Mouse (Mus musculus): ENCODE results near the gene Upp2. TPM values are rescaled to one million over a fixed set of nuclear protein-coding genes. Genes with fewer than 3 reads are reported as not detected.

The Upp2 gene
- polyA plus RNA-seq, 1 experiment from 2014 or later = 6.1 TPM

DNA sequence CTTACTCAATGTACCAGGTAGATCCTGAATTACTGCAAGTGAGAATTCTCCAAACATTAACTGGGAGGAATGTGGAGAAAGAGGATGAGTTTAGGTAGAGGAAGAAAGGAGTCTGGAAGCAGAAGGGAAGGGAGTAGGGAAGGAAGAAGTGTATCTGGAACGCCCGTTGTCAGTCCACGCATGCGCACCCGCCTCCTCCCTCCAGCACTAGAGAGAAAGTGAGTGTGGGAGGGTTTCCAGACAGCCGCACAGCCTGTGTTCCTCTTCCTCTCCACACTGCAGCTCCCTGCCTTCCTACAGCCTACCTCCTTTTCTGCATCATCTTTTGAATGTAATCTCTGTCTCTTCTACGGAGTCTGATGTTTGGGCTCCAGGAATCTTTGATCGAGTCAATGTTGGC is 198.0 kb downstream of the Upp2 start:
- no peak for DNase-seq (ENCODE audit: low spot score)
- 92% methylated on average over 8 of the region's 8 CpGs for WGBS
- Histone ChIP-seq H3K27me3 (ENCODE audit: low read depth, poor library complexity, severe bottlenecking) (no peaks in the 10 kb centered on the region), H3K27ac (no peak overlapping the region), H3K36me3 (no peaks in the 10 kb centered on the region), H3K4me3 (no peak overlapping the region), H3K4me1 (peaks cover 8% of the 10 kb centered on the region), H3K9me3 (replicated peaks) (no peaks in the 10 kb centered on the region)

DNA sequence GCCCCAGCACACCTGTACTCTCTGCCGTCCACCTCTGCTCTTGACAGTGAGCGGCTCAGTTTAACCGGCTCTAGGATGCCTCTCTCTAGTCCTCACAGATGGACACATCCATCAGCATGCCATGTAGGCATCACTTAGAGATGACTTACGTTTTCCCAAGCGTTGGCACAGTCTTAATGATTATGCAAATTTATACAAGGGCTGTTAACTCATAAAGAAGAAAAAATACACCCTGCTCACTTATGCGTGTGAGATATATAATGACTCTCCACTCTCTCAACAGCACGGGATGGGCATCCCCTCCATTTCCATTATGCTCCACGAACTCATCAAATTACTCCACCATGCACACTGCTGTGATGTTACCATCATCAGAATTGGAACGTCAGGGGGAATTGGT is 206.7 kb downstream of the Upp2 start:
- 94% methylated on average over 9 of the region's 9 CpGs for WGBS
- DNase-seq (ENCODE audit: low spot score) = no peak
- no peaks in the 10 kb centered on the region for H3K36me3 ChIP-seq
- peaks cover 6% of the 10 kb centered on the region for H3K4me1 ChIP-seq
- no peaks in the 10 kb centered on the region for H3K27me3 ChIP-seq (ENCODE audit: low read depth, poor library complexity, severe bottlenecking)
- H3K4me3 ChIP-seq = no peak overlapping the region
- H3K27ac ChIP-seq = no peak overlapping the region
- no peaks in the 10 kb centered on the region for H3K9me3 ChIP-seq (replicated peaks)

DNA sequence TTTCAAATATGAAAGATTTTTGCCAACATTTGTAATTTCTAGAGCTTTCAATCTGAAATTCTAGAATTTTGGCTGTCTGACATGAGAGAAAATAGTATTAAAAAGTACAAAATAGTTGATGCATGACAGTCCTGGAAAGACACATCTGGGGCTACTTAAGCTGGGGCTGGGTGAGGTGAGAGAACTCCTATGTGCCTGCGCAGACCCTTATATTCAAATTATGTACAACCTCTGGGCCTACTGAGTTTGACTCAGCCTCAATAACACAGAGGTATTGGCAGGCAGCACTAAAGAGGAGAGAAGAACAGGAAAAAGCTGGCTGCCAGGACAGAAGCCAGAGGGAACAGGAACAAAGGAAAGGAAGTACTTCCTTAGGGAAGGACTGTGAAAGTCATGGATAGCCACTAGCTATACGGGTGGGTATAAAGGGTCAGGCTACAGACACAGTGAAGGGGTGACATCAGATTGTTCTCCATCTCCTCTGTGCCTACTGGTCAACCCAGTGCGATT is 211.9 kb downstream of the Upp2 start:
- DNase-seq (ENCODE audit: low spot score) = no peak
- 80% methylated on average over 3 of the region's 3 CpGs for WGBS
- Histone ChIP-seq H3K4me3 (no peak overlapping the region), H3K27ac (no peak overlapping the region), H3K4me1 (no peaks in the 10 kb centered on the region), H3K36me3 (no peaks in the 10 kb centered on the region), H3K27me3 (ENCODE audit: low read depth, poor library complexity, severe bottlenecking) (no peaks in the 10 kb centered on the region), H3K9me3 (replicated peaks) (no peaks in the 10 kb centered on the region)

DNA sequence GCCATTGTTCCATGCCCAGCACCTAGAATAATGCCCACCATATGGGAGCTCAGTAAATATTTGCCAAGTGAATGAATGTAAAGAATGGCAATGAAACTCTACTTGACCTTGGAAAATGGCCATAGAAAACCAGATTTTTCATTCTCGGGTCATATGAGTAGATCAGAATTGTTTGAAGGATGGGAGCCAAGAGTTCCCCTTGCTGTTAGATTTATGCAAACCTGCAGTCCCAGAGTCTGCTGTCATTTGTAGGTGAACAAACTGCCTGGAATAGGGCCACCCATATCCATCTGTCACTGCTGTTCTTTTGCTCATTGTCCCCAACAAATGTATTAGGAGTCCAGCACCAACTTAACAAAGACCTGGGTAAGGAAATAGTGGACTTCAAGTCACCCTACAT is 216.4 kb downstream of the Upp2 start:
- 98% methylated on average over 1 of the region's 1 CpGs for WGBS
- Histone ChIP-seq H3K27me3 (ENCODE audit: low read depth, poor library complexity, severe bottlenecking) (no peaks in the 10 kb centered on the region), H3K4me3 (no peak overlapping the region), H3K9me3 (replicated peaks) (no peaks in the 10 kb centered on the region), H3K36me3 (no peaks in the 10 kb centered on the region), H3K4me1 (peaks cover 15% of the 10 kb centered on the region), H3K27ac (no peak overlapping the region)
- no peak for DNase-seq (ENCODE audit: low spot score)

DNA sequence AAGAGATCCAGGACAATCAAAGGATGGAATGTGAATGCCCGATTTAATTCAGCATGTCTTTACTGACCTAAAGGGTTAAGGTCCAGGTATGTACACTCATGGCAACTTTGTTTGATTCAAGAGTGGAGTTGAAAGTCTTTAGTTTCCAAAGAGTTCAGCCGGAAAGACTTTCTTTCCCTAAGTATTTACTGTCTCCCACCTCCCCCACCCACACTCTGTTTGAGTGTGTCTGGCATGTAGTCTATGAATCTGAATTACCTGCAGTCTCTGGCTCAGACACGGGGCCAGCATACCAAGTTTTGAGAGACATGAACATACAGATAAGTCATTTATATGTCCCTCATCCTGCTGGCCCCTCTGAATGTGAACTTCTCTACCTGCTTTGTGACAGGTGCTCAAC is 219.1 kb downstream of the Upp2 start:
- WGBS = 89% methylated on average over 3 of the region's 3 CpGs
- DNase-seq (ENCODE audit: low spot score) = no peak

DNA sequence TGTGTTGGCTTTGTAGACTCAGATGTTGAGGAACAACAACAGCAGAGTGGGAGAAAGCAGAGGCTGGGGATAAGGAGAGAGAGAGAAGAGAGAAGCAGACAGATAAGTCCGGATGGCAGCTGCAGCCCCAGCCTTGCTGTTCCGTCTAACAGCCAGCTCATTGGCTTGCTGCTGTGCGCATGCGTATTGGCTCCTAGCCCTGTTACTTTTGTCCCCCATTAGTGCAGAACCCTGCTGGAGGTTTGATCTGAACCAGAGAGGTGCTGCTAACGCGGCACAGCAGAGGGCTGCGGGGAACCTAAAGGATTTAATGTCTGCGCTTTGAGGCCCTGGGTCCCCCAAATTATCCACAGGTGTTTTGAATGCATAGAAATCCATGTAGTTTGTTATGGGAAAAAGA is 219.6 kb downstream of the Upp2 start:
- DNase-seq (ENCODE audit: low spot score) = no peak
- Histone ChIP-seq H3K27ac (no peak overlapping the region), H3K27me3 (ENCODE audit: low read depth, poor library complexity, severe bottlenecking) (no peaks in the 10 kb centered on the region), H3K36me3 (no peaks in the 10 kb centered on the region), H3K9me3 (replicated peaks) (no peaks in the 10 kb centered on the region), H3K4me1 (peaks cover 15% of the 10 kb centered on the region), H3K4me3 (no peak overlapping the region)
- 62% methylated on average over 8 of the region's 8 CpGs for WGBS

More for the DNA sequence above, 219.1 kb downstream of the Upp2 start:
- Histone ChIP-seq H3K4me1 (peaks cover 15% of the 10 kb centered on the region), H3K9me3 (replicated peaks) (no peaks in the 10 kb centered on the region), H3K27ac (no peak overlapping the region), H3K36me3 (no peaks in the 10 kb centered on the region), H3K27me3 (ENCODE audit: low read depth, poor library complexity, severe bottlenecking) (no peaks in the 10 kb centered on the region), H3K4me3 (no peak overlapping the region)

DNA sequence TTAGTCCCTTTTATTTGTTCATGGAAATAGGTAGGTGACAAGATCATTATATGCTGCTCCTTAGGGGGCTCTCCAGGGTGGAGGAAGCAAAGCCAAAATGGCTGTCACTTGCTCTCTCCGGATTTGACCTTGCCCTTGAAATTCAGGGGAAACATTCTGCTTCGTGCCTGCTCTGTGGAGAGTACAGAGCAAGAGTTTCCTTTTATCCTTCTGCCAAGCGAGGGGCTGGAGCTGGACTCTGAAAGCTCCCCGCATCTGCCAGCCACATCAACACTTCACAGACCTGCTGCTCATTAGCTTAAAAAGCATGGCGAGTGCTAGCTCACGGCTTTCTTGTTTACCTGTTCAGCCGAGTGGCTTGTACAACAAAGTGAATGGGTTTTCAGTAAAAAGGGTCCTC is 220.3 kb downstream of the Upp2 start:
- Histone ChIP-seq H3K36me3 (no peaks in the 10 kb centered on the region), H3K9me3 (replicated peaks) (no peaks in the 10 kb centered on the region), H3K27ac (no peak overlapping the region), H3K27me3 (ENCODE audit: low read depth, poor library complexity, severe bottlenecking) (no peaks in the 10 kb centered on the region), H3K4me3 (no peak overlapping the region), H3K4me1 (peaks cover 15% of the 10 kb centered on the region)
- WGBS = 39% methylated on average over 7 of the region's 7 CpGs
- no peak for DNase-seq (ENCODE audit: low spot score)

DNA sequence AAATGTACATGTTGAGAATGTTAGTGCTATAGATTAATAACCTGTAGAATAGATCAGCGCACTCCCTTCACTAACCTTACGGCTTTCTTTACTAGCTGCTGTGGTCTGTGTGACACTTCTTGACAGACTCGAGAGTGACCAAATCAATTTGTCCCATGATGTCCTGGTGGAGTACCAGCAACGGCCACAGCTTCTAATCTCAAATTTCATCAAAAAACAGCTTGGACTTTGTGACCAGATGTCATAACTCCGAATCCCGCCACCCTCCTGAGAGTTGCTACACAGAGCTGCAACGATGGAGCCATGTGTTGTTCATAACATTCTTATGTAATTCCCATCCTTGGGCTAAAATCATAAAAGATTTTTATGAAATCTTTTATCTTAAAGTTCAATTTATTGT is 222.8 kb downstream of the Upp2 start:
- peaks cover 15% of the 10 kb centered on the region for H3K4me1 ChIP-seq
- DNase-seq (ENCODE audit: low spot score) = no peak
- H3K9me3 ChIP-seq (replicated peaks) = no peaks in the 10 kb centered on the region
- no peaks in the 10 kb centered on the region for H3K27me3 ChIP-seq (ENCODE audit: low read depth, poor library complexity, severe bottlenecking)
- WGBS = 86% methylated on average over 7 of the region's 7 CpGs
- no peaks in the 10 kb centered on the region for H3K36me3 ChIP-seq
- no peak overlapping the region for H3K4me3 ChIP-seq
- no peak overlapping the region for H3K27ac ChIP-seq

DNA sequence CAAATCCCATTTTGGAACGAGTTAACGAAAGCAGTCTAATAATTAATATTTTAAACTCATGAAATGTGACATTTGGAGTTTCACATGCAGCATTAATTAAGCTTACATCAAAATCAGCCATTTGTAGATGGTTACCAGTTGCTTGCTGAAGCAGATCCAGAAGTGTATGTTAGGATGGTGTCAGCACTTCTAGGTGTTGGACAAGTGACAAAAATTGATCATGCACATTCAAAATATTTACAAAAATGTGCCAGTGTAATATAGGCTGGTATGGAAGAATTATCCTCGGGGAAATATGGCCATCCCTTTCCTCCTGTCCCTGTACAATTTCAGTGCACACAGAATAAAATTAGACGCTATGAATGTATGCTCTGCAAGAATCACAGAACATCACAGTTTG is 223.3 kb downstream of the Upp2 start:
- H3K9me3 ChIP-seq (replicated peaks) = no peaks in the 10 kb centered on the region
- H3K4me1 ChIP-seq = peaks cover 15% of the 10 kb centered on the region
- H3K27me3 ChIP-seq (ENCODE audit: low read depth, poor library complexity, severe bottlenecking) = no peaks in the 10 kb centered on the region
- no peak overlapping the region for H3K4me3 ChIP-seq
- WGBS = 92% methylated on average over 4 of the region's 4 CpGs
- no peak overlapping the region for H3K27ac ChIP-seq
- no peak for DNase-seq (ENCODE audit: low spot score)
- no peaks in the 10 kb centered on the region for H3K36me3 ChIP-seq

DNA sequence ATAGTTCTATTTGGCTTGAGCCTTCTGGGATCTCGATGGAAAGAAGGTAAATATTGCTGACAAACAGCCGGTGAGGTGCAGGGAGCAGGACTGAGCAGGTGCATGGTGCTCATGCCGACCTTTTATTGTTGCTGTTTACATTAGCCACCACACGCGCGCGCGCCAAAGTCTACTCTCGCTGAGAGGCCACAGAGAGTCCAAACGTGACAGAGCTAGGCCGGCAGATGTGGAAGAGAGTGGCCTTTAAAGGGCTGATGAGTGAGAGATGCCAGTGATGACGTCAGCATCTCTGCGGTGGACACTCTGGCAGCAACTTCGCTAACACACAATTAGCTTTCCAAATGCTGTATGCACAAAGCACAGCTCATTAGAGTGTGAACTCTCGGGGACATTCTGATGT is 227.4 kb downstream of the Upp2 start:
- H3K4me1 ChIP-seq = no peaks in the 10 kb centered on the region
- H3K27me3 ChIP-seq (ENCODE audit: low read depth, poor library complexity, severe bottlenecking) = no peaks in the 10 kb centered on the region
- H3K27ac ChIP-seq = no peak overlapping the region
- no peaks in the 10 kb centered on the region for H3K9me3 ChIP-seq (replicated peaks)
- WGBS = 88% methylated on average over 15 of the region's 15 CpGs
- no peaks in the 10 kb centered on the region for H3K36me3 ChIP-seq
- no peak overlapping the region for H3K4me3 ChIP-seq
- no peak for DNase-seq (ENCODE audit: low spot score)

DNA sequence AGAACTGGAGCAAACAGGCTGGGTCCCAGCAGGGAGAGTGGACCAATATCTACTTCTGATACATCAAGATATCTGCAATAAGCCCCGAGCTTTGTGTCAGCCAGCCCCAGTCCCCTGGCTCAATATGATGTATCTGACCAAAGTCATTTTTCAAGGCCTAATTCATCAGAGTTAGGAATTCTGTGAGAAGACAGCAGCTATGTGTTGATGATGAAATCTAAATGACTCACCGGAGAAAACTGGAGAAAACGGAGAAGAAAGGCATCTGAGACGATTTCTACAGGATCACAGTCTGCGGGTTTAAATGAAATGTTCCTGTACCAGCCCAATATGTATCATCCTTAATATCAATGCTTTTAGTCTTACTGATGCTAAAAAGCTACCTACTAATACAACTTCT is 228.3 kb downstream of the Upp2 start:
- DNase-seq (ENCODE audit: low spot score) = no peak
- H3K9me3 ChIP-seq (replicated peaks) = no peaks in the 10 kb centered on the region
- H3K4me3 ChIP-seq = no peak overlapping the region
- H3K27me3 ChIP-seq (ENCODE audit: low read depth, poor library complexity, severe bottlenecking) = no peaks in the 10 kb centered on the region
- no peaks in the 10 kb centered on the region for H3K36me3 ChIP-seq
- H3K27ac ChIP-seq = no peak overlapping the region
- no peaks in the 10 kb centered on the region for H3K4me1 ChIP-seq
- WGBS = 93% methylated on average over 5 of the region's 5 CpGs

DNA sequence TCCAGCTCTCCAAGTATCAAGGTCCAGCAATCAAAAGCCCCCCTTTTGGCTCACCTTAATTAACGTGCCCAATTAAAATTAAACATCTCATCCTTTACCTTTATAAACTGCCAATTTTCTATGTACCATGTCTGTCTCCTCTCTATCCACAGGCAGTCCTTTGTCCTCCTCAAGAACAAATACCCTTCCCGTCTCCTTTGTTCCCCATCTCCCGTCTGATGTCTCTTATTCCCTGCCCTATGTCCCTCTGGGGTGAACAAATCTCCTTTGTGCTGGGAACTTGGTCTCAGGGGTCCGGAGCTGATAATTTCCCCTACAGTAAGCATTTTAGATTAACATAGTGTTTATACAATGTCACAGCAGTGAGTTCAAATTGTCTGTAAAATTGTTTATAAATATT is 230.4 kb downstream of the Upp2 start:
- Histone ChIP-seq H3K4me1 (no peaks in the 10 kb centered on the region), H3K27me3 (ENCODE audit: low read depth, poor library complexity, severe bottlenecking) (no peaks in the 10 kb centered on the region), H3K27ac (no peak overlapping the region), H3K9me3 (replicated peaks) (no peaks in the 10 kb centered on the region), H3K4me3 (no peak overlapping the region), H3K36me3 (no peaks in the 10 kb centered on the region)
- WGBS = 90% methylated on average over 4 of the region's 4 CpGs
- DNase-seq (ENCODE audit: low spot score) = no peak

DNA sequence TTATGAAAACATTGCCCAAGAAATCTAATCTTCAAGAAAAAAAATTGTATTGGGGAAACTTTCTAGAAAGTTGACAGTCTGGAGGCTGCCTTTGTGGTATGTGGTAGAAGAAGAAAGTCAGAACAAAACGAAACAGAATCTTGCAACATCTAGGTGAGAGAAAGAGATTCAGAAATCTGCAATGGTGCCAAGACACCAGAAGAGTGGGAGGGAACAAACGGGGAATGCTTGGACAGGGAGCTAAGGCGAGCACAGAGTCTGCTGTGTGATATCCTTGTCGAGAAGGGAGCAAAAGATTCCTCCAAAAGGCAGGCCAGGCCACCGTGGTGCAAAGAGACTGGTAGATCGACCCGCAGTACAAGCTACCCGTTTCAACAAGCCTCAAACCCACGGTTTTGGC is 232.0 kb downstream of the Upp2 start:
- H3K27me3 ChIP-seq (ENCODE audit: low read depth, poor library complexity, severe bottlenecking) = no peaks in the 10 kb centered on the region
- H3K36me3 ChIP-seq = no peaks in the 10 kb centered on the region
- DNase-seq (ENCODE audit: low spot score) = no peak
- H3K4me1 ChIP-seq = no peaks in the 10 kb centered on the region
- no peak overlapping the region for H3K27ac ChIP-seq
- no peaks in the 10 kb centered on the region for H3K9me3 ChIP-seq (replicated peaks)
- 88% methylated on average over 9 of the region's 9 CpGs for WGBS
- no peak overlapping the region for H3K4me3 ChIP-seq

DNA sequence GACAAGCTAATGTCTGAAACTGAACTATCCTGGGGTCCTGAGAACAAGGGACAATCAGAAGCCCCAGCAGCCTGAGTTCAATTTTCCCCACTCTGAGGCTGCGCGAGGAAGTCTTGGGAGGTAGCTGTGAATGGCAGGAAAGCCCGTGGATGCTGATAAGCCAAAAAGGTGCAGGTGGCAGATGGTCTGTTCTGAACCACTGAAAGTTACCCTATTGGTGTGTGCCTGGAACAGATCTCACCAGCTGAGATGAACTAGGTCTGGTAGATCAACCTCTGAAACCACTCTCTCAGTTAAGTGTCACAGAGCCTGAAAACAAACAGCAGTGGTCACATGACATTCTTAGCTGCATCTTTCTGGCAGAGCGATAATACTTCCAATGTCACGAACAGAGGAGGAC is 232.5 kb downstream of the Upp2 start:
- 90% methylated on average over 5 of the region's 5 CpGs for WGBS
- H3K36me3 ChIP-seq = no peaks in the 10 kb centered on the region
- H3K4me1 ChIP-seq = no peaks in the 10 kb centered on the region
- no peaks in the 10 kb centered on the region for H3K27me3 ChIP-seq (ENCODE audit: low read depth, poor library complexity, severe bottlenecking)
- no peak overlapping the region for H3K4me3 ChIP-seq
- DNase-seq (ENCODE audit: low spot score) = no peak
- no peaks in the 10 kb centered on the region for H3K9me3 ChIP-seq (replicated peaks)
- H3K27ac ChIP-seq = no peak overlapping the region
